Mouse (Mus musculus): ENCODE results near the gene Gart.
A peak's percentile ranks its signal among the peaks of the same experiment; 100 is the strongest.

Gart gene

GRCm38 (mm10) chr16:91646681-91647419, at the start of gene Gart:
Gart (minus strand) TSS chr16:91646952.
- peak; percentile 95 for DNase-seq

- peak; percentile 30 for DNase-seq
Observed at GRCm38 (mm10) chr16:91695108-91695755, 48.5 kb upstream of the Gart start.

- peak; percentile 74 for DNase-seq
Observed at GRCm38 (mm10) chr16:91694455-91695084, 47.8 kb upstream of the Gart start.

GRCm38 (mm10) chr16:91689791-91690190, 43.0 kb upstream of the Gart start:
- DNase-seq: no peak

GRCm38 (mm10) chr16:91688619-91689334, 42.0 kb upstream of the Gart start, which contains the start of gene Donson:
Donson (minus strand) TSS chr16:91688770.
- DNase-seq: peak; percentile 89

- no peak for DNase-seq
Observed at GRCm38 (mm10) chr16:91688023-91688618, 41.4 kb upstream of the Gart start.

GRCm38 (mm10) chr16:91686369-91686768, 39.6 kb upstream of the Gart start:
- DNase-seq: no peak

- no peak for DNase-seq
Observed at GRCm38 (mm10) chr16:91685526-91685925, 38.8 kb upstream of the Gart start.

- DNase-seq: no peak
Observed at GRCm38 (mm10) chr16:91680656-91681055, 33.9 kb upstream of the Gart start.

GRCm38 (mm10) chr16:91678147-91678911, 31.6 kb upstream of the Gart start:
- no peak for DNase-seq

- peak; percentile 51 for DNase-seq
Observed at GRCm38 (mm10) chr16:91674500-91674899, 27.7 kb upstream of the Gart start.

GRCm38 (mm10) chr16:91663795-91664194, 17.0 kb upstream of the Gart start:
- no peak for DNase-seq

- DNase-seq: no peak
Observed at GRCm38 (mm10) chr16:91662336-91662735, 15.6 kb upstream of the Gart start.

- DNase-seq: no peak
Observed at GRCm38 (mm10) chr16:91661397-91661796, 14.6 kb upstream of the Gart start.

- no peak for DNase-seq
Observed at GRCm38 (mm10) chr16:91659798-91660197, 13.0 kb upstream of the Gart start.

GRCm38 (mm10) chr16:91658471-91658870, 11.7 kb upstream of the Gart start:
- DNase-seq: no peak

GRCm38 (mm10) chr16:91657285-91657684, 10.5 kb upstream of the Gart start:
- no peak for DNase-seq

GRCm38 (mm10) chr16:91655285-91655684, 8.5 kb upstream of the Gart start:
- no peak for DNase-seq

- no peak for DNase-seq
Observed at GRCm38 (mm10) chr16:91652191-91652590, 5.4 kb upstream of the Gart start.

- no peak for DNase-seq
Observed at GRCm38 (mm10) chr16:91649781-91650180, 3.0 kb upstream of the Gart start.

GRCm38 (mm10) chr16:91649246-91649645, 2.5 kb upstream of the Gart start:
- DNase-seq: no peak

- peak; percentile 76 for DNase-seq
Observed at GRCm38 (mm10) chr16:91648220-91648550, 1.4 kb upstream of the Gart start.
